Mouse (Mus musculus): Measurements from ENCODE around the gene Tbc1d1. TPM values are rescaled to one million over a fixed set of nuclear protein-coding genes. Genes with fewer than 3 reads are reported as not detected.
A peak's percentile ranks its signal among the peaks of the same experiment; 100 is the strongest.

The Tbc1d1 gene
- polyA plus RNA-seq, 1 experiment from 2014 or later: 27.4 TPM

GRCm38 (mm10) chr5:64266534-64266933, 110.4 kb downstream of the Tbc1d1 start:
- WGBS: 93% methylated on average over 2 of the region's 2 CpGs
- H3K4me2 ChIP-seq (ENCODE audit: low read depth, low read length): no peak overlapping the region
- no peaks in the 10 kb centered on the region for H3K9me3 ChIP-seq (replicated peaks; ENCODE audit: control insufficient read depth, low read length)
- H3K4me1 ChIP-seq (ENCODE audit: control insufficient read depth, insufficient read depth, low read length): peaks cover 8% of the 10 kb centered on the region
- H3K9ac ChIP-seq (ENCODE audit: low read length): no peak overlapping the region
- no peak overlapping the region for H3K27ac ChIP-seq (ENCODE audit: low read length)
- ATAC-seq (replicated peaks; ENCODE audit: extremely low read depth, insufficient read depth, low FRiP score): no peak
- H3K36me3 ChIP-seq (ENCODE audit: control insufficient read depth, insufficient read depth): peaks cover 4% of the 10 kb centered on the region; the same call in 1 of the 2 replicates
- no peaks in the 10 kb centered on the region for H3K27me3 ChIP-seq (ENCODE audit: control insufficient read depth, insufficient read depth, low read length)
- H3K4me3 ChIP-seq (ENCODE audit: low read length): no peak overlapping the region

GRCm38 (mm10) chr5:64267279-64267678, 111.2 kb downstream of the Tbc1d1 start:
- Histone ChIP-seq H3K4me1 (ENCODE audit: control insufficient read depth, insufficient read depth, low read length) (peaks cover 8% of the 10 kb centered on the region), H3K9ac (ENCODE audit: low read length) (no peak overlapping the region), H3K4me3 (ENCODE audit: low read length) (no peak overlapping the region), H3K9me3 (replicated peaks; ENCODE audit: control insufficient read depth, low read length) (no peaks in the 10 kb centered on the region), H3K27ac (ENCODE audit: low read length) (no peak overlapping the region), H3K4me2 (ENCODE audit: low read depth, low read length) (no peak overlapping the region), H3K36me3 (ENCODE audit: control insufficient read depth, insufficient read depth) (peaks cover 4% of the 10 kb centered on the region; the same call in 1 of the 2 replicates), H3K27me3 (ENCODE audit: control insufficient read depth, insufficient read depth, low read length) (no peaks in the 10 kb centered on the region)
- WGBS: 50% methylated on average over 9 of the region's 9 CpGs
- no peak for ATAC-seq (replicated peaks; ENCODE audit: extremely low read depth, insufficient read depth, low FRiP score)

- no peak overlapping the region for H3K4me2 ChIP-seq (ENCODE audit: low read depth, low read length)
- no peak overlapping the region for H3K4me3 ChIP-seq (ENCODE audit: low read length)
- no peaks in the 10 kb centered on the region for H3K9me3 ChIP-seq (replicated peaks; ENCODE audit: control insufficient read depth, low read length)
- H3K27ac ChIP-seq (ENCODE audit: low read length): no peak overlapping the region
- no peak overlapping the region for H3K9ac ChIP-seq (ENCODE audit: low read length)
- H3K36me3 ChIP-seq (ENCODE audit: control insufficient read depth, insufficient read depth): peaks cover 5% of the 10 kb centered on the region; the same call in 1 of the 2 replicates
- H3K27me3 ChIP-seq (ENCODE audit: control insufficient read depth, insufficient read depth, low read length): no peaks in the 10 kb centered on the region
- WGBS: 51% methylated on average over 7 of the region's 7 CpGs
- ATAC-seq (replicated peaks; ENCODE audit: extremely low read depth, insufficient read depth, low FRiP score): no peak
- H3K4me1 ChIP-seq (ENCODE audit: control insufficient read depth, insufficient read depth, low read length): peaks cover 8% of the 10 kb centered on the region
These were observed 113.6 kb downstream of the Tbc1d1 start for GRCm38 (mm10) chr5:64269669-64270068.

- peaks cover 9% of the 10 kb centered on the region; the same call in 1 of the 2 replicates for H3K36me3 ChIP-seq (ENCODE audit: control insufficient read depth, insufficient read depth)
- 88% methylated on average over 1 of the region's 1 CpGs for WGBS
- no peaks in the 10 kb centered on the region for H3K9me3 ChIP-seq (replicated peaks; ENCODE audit: control insufficient read depth, low read length)
- no peak overlapping the region for H3K4me3 ChIP-seq (ENCODE audit: low read length)
- no peak overlapping the region for H3K9ac ChIP-seq (ENCODE audit: low read length)
- no peaks in the 10 kb centered on the region for H3K27me3 ChIP-seq (ENCODE audit: control insufficient read depth, insufficient read depth, low read length)
- ATAC-seq (replicated peaks; ENCODE audit: extremely low read depth, insufficient read depth, low FRiP score): no peak
- H3K4me2 ChIP-seq (ENCODE audit: low read depth, low read length): no peak overlapping the region
- peaks cover 2% of the 10 kb centered on the region; the same call in 1 of the 2 replicates for H3K4me1 ChIP-seq (ENCODE audit: control insufficient read depth, insufficient read depth, low read length)
- no peak overlapping the region for H3K27ac ChIP-seq (ENCODE audit: low read length)
These were observed 117.4 kb downstream of the Tbc1d1 start for GRCm38 (mm10) chr5:64273517-64273916.

- Histone ChIP-seq H3K36me3 (ENCODE audit: control insufficient read depth, insufficient read depth) (peaks cover 9% of the 10 kb centered on the region; the same call in 1 of the 2 replicates), H3K27ac (ENCODE audit: low read length) (no peak overlapping the region), H3K9ac (ENCODE audit: low read length) (no peak overlapping the region), H3K27me3 (ENCODE audit: control insufficient read depth, insufficient read depth, low read length) (no peaks in the 10 kb centered on the region), H3K9me3 (replicated peaks; ENCODE audit: control insufficient read depth, low read length) (no peaks in the 10 kb centered on the region), H3K4me2 (ENCODE audit: low read depth, low read length) (no peak overlapping the region), H3K4me3 (ENCODE audit: low read length) (no peak overlapping the region), H3K4me1 (ENCODE audit: control insufficient read depth, insufficient read depth, low read length) (peaks cover 2% of the 10 kb centered on the region; the same call in 1 of the 2 replicates)
- 57% methylated on average over 9 of the region's 9 CpGs for WGBS
- no peak for ATAC-seq (replicated peaks; ENCODE audit: extremely low read depth, insufficient read depth, low FRiP score)
These were observed 118.2 kb downstream of the Tbc1d1 start for GRCm38 (mm10) chr5:64274296-64274695.

- H3K27ac ChIP-seq (ENCODE audit: low read length): no peak overlapping the region
- no peak overlapping the region for H3K9ac ChIP-seq (ENCODE audit: low read length)
- H3K4me1 ChIP-seq (ENCODE audit: control insufficient read depth, insufficient read depth, low read length): peaks cover 2% of the 10 kb centered on the region
- H3K4me3 ChIP-seq (ENCODE audit: low read length): no peak overlapping the region
- H3K27me3 ChIP-seq (ENCODE audit: control insufficient read depth, insufficient read depth, low read length): no peaks in the 10 kb centered on the region
- no peak for ATAC-seq (replicated peaks; ENCODE audit: extremely low read depth, insufficient read depth, low FRiP score)
- H3K4me2 ChIP-seq (ENCODE audit: low read depth, low read length): no peak overlapping the region
- peaks cover 12% of the 10 kb centered on the region for H3K36me3 ChIP-seq (ENCODE audit: control insufficient read depth, insufficient read depth)
- 34% methylated on average over 17 of the region's 17 CpGs for WGBS
- H3K9me3 ChIP-seq (replicated peaks; ENCODE audit: control insufficient read depth, low read length): no peaks in the 10 kb centered on the region
These were observed 118.8 kb downstream of the Tbc1d1 start for GRCm38 (mm10) chr5:64274738-64275451.

GRCm38 (mm10) chr5:64277646-64278191, 121.6 kb downstream of the Tbc1d1 start:
- Histone ChIP-seq H3K4me1 (ENCODE audit: control insufficient read depth, insufficient read depth, low read length) (peaks cover 11% of the 10 kb centered on the region), H3K27me3 (ENCODE audit: control insufficient read depth, insufficient read depth, low read length) (no peaks in the 10 kb centered on the region), H3K9me3 (replicated peaks; ENCODE audit: control insufficient read depth, low read length) (no peaks in the 10 kb centered on the region), H3K4me2 (ENCODE audit: low read depth, low read length) (no peak overlapping the region), H3K27ac (ENCODE audit: low read length) (no peak overlapping the region), H3K36me3 (ENCODE audit: control insufficient read depth, insufficient read depth) (peaks cover 20% of the 10 kb centered on the region), H3K9ac (ENCODE audit: low read length) (no peak overlapping the region), H3K4me3 (ENCODE audit: low read length) (no peak overlapping the region)
- ATAC-seq (replicated peaks; ENCODE audit: extremely low read depth, insufficient read depth, low FRiP score): no peak
- WGBS: 82% methylated on average over 7 of the region's 7 CpGs

GRCm38 (mm10) chr5:64279668-64280067, 123.6 kb downstream of the Tbc1d1 start:
- WGBS: 54% methylated on average over 7 of the region's 7 CpGs
- H3K27ac ChIP-seq (ENCODE audit: low read length): no peak overlapping the region
- ATAC-seq (replicated peaks; ENCODE audit: extremely low read depth, insufficient read depth, low FRiP score): no peak
- H3K9me3 ChIP-seq (replicated peaks; ENCODE audit: control insufficient read depth, low read length): no peaks in the 10 kb centered on the region
- H3K27me3 ChIP-seq (ENCODE audit: control insufficient read depth, insufficient read depth, low read length): no peaks in the 10 kb centered on the region
- H3K36me3 ChIP-seq (ENCODE audit: control insufficient read depth, insufficient read depth): peaks cover 20% of the 10 kb centered on the region
- no peak overlapping the region for H3K9ac ChIP-seq (ENCODE audit: low read length)
- H3K4me3 ChIP-seq (ENCODE audit: low read length): no peak overlapping the region
- H3K4me2 ChIP-seq (ENCODE audit: low read depth, low read length): no peak overlapping the region
- H3K4me1 ChIP-seq (ENCODE audit: control insufficient read depth, insufficient read depth, low read length): peaks cover 11% of the 10 kb centered on the region

- Histone ChIP-seq H3K27ac (ENCODE audit: low read length) (no peak overlapping the region), H3K4me1 (ENCODE audit: control insufficient read depth, insufficient read depth, low read length) (peaks cover 11% of the 10 kb centered on the region), H3K27me3 (ENCODE audit: control insufficient read depth, insufficient read depth, low read length) (no peaks in the 10 kb centered on the region), H3K9ac (ENCODE audit: low read length) (no peak overlapping the region), H3K4me3 (ENCODE audit: low read length) (no peak overlapping the region), H3K36me3 (ENCODE audit: control insufficient read depth, insufficient read depth) (peaks cover 20% of the 10 kb centered on the region), H3K4me2 (ENCODE audit: low read depth, low read length) (no peak overlapping the region), H3K9me3 (replicated peaks; ENCODE audit: control insufficient read depth, low read length) (no peaks in the 10 kb centered on the region)
- ATAC-seq (replicated peaks; ENCODE audit: extremely low read depth, insufficient read depth, low FRiP score): 0 out of 2 replicates have a peak, but pooled peaks have one; percentile 24
- 62% methylated on average over 8 of the region's 8 CpGs for WGBS
These were observed 124.1 kb downstream of the Tbc1d1 start for GRCm38 (mm10) chr5:64280191-64280590.

All from heart, embryonic 16.5 days (tissue).